Mouse (Mus musculus) spleen, adult 2 months (tissue): ENCODE measurements around the gene Esam.

Experiments
- CTCF ChIP-seq: fragments of 200-500 bp; IDR thresholded peaks from 2 replicates; pipeline ENCODE4 v1.5.1; 2011; ENCODE audit warnings: mild to moderate bottlenecking, inconsistent platforms; ENCODE audit not compliant: insufficient read depth, insufficient read length, insufficient replicate concordance; ENCODE audit errors: extremely low read depth
- POLR2A ChIP-seq: fragments of 200-500 bp; IDR thresholded peaks from 2 replicates; pipeline ENCODE4 v1.6.1; 2011; ENCODE audit warnings: low read depth, low read length, inconsistent platforms

DNA sequence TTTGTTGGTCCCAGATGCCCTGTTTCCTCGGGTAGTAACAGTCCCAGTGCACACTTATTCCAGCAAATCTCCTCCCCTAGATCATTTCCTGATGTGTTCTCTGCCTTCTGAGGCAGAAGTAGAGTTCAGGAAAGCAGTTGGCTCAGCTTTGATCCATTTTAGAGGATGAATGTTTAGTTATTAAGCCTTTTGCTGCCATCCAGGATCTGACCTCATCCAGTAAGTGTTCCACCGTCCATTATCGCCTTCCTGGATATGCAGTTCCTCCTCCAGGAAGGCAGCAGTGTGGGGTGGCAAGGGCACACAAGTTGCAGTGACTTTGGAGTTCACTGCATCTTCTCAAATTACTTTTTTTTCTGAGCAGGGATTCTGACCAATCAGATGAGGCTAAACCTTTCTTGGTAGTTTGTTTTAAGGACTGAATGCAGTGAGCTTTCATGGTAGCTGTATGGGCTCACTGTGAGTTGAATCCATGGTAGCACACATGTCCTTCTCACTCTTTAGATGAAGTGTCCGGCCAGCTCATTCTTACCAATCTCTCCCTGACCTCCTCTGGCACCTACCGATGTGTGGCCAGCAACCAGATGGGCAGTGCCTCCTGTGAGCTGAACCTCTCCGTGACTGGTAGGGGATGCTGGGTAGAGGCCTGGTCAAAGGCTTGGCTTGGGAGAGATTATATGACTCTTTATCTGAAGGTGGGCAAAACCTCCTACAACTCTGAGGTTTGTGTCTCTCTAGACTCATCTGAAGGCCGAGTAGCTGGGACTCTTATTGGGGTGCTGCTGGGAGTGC, 14.2 kb downstream of the Esam start:
- TF ChIP-seq POLR2A, result no peak
- no peak for TF ChIP-seq CTCF
